Mouse (Mus musculus) large intestine, adult 2 months (tissue): ENCODE measurements around the gene Cdc34. TPM values are rescaled to one million over a fixed set of nuclear protein-coding genes. Genes with fewer than 3 reads are reported as not detected.

Experiments
- DNase-seq: peaks from one replicate; pipeline ENCODE4 v3.0.0-alpha.2; 2012; ENCODE audit warnings: low read depth, low spot score
- WGBS: fragments of 180-500 bp; shearing (Covaris S2); methylation state at CpG from one replicate; pipeline ENCODE4 v1.1.7; 2018; 5-methylcytosine and 5-hydroxymethylcytosine counted together
- polyA plus RNA-seq: library from polyadenylated mRNA; depleted of rRNA; stranded (reverse); fragments of >200 nt; gene quantifications from 2 replicates; pipeline ENCODE4 v1.2.3, GENCODE M21; 2012; rRNA removed

The Cdc34 gene
- 178 and 188 TPM in 2 replicates for polyA plus RNA-seq

GRCm38 (mm10) chr10:79681591-79682245 is at the start of gene Cdc34:
Gene Cdc34, plus strand, starts transcription at chr10:79682195.
- WGBS = under 1% methylated on average over 81 of the region's 84 CpGs
- peak; percentile 91 for DNase-seq

- no peak for DNase-seq
- WGBS = 76% methylated on average over 17 of the region's 17 CpGs
Measured at GRCm38 (mm10) chr10:79633006-79633777, 48.8 kb upstream of the Cdc34 start.

GRCm38 (mm10) chr10:79636287-79636686 is 45.7 kb upstream of the Cdc34 start:
- 87% methylated on average over 8 of the region's 8 CpGs for WGBS
- DNase-seq = no peak

- no peak for DNase-seq
Measured at GRCm38 (mm10) chr10:79637128-79638110, 44.6 kb upstream of the Cdc34 start, which contains the start of gene Shc2. Gene Shc2, minus strand, starts transcription at chr10:79637918.

GRCm38 (mm10) chr10:79638486-79639204 is 43.4 kb upstream of the Cdc34 start:
- 7% methylated on average over 23 of the region's 23 CpGs for WGBS

More at GRCm38 (mm10) chr10:79637128-79638110, 44.6 kb upstream of the Cdc34 start, which contains the start of gene Shc2:
- 2% methylated on average over 116 of the region's 116 CpGs for WGBS

GRCm38 (mm10) chr10:79645711-79646110 is 36.3 kb upstream of the Cdc34 start, which contains the start of gene Odf3l2:
Gene Odf3l2, minus strand, starts transcription at chr10:79645738.
- 63% methylated on average over 8 of the region's 8 CpGs for whole genome bisulfite sequencing
- no peak for DNase-seq

More at GRCm38 (mm10) chr10:79638486-79639204, 43.4 kb upstream of the Cdc34 start:
- DNase-seq = no peak

GRCm38 (mm10) chr10:79649070-79649751 is 32.8 kb upstream of the Cdc34 start:
- DNase-seq = peak; percentile 39
- WGBS = 24% methylated on average over 7 of the region's 7 CpGs

GRCm38 (mm10) chr10:79652789-79653188 is 29.2 kb upstream of the Cdc34 start:
- DNase-seq = no peak
- whole genome bisulfite sequencing = 65% methylated on average over 7 of the region's 7 CpGs

GRCm38 (mm10) chr10:79654946-79655395 is 27.0 kb upstream of the Cdc34 start:
- WGBS = 34% methylated on average over 1 of the region's 1 CpGs
- no peak for DNase-seq

GRCm38 (mm10) chr10:79658829-79659228 is 23.2 kb upstream of the Cdc34 start:
- WGBS = 19% methylated on average over 4 of the region's 4 CpGs
- no peak for DNase-seq

GRCm38 (mm10) chr10:79660298-79660697 is 21.7 kb upstream of the Cdc34 start:
- no peak for DNase-seq
- WGBS = 77% methylated on average over 2 of the region's 2 CpGs

- WGBS = 43% methylated on average over 3 of the region's 3 CpGs
- no peak for DNase-seq
Measured at GRCm38 (mm10) chr10:79661861-79662260, 20.1 kb upstream of the Cdc34 start.

- no peak for DNase-seq
- 17% methylated on average over 13 of the region's 13 CpGs for WGBS
Measured at GRCm38 (mm10) chr10:79664131-79664665, 17.8 kb upstream of the Cdc34 start, which contains the start of gene Madcam1. Gene Madcam1, plus strand, starts transcription at chr10:79664559.

GRCm38 (mm10) chr10:79665051-79665450 is 16.9 kb upstream of the Cdc34 start:
- no peak for DNase-seq
- WGBS = 78% methylated on average over 8 of the region's 8 CpGs

- 66% methylated on average over 9 of the region's 9 CpGs for WGBS
Measured at GRCm38 (mm10) chr10:79666493-79666892, 15.5 kb upstream of the Cdc34 start.

GRCm38 (mm10) chr10:79668076-79668475 is 13.9 kb upstream of the Cdc34 start:
- WGBS = 81% methylated on average over 5 of the region's 5 CpGs
- no peak for DNase-seq

More at GRCm38 (mm10) chr10:79666493-79666892, 15.5 kb upstream of the Cdc34 start:
- no peak for DNase-seq

- WGBS = under 1% methylated on average over 45 of the region's 45 CpGs
- peak; percentile 73 for DNase-seq
Measured at GRCm38 (mm10) chr10:79668771-79669575, 13.0 kb upstream of the Cdc34 start, which contains the start of gene Tpgs1. Gene Tpgs1, plus strand, starts transcription at chr10:79669369.
